Mouse (Mus musculus) hindbrain, embryonic 12.5 days (tissue): ENCODE results near the gene Ndufa7. TPM values are rescaled to one million over a fixed set of nuclear protein-coding genes. Genes with fewer than 3 reads are reported as not detected.
"Not testable (repeated sequence)": the region's sequence is repeated elsewhere in the genome, so short reads cannot be mapped to it uniquely, and the experiment has no call there.

Experiments
- ATAC-seq: fragments of 200-750 bp; cut with Nextera tagmentation; 2 replicates; pipeline ENCODE4 v1.8.0; 2017; ENCODE audit warnings: moderate TSS enrichment; ENCODE audit not compliant: low FRiP score
- H3K27ac ChIP-seq: fragments of 300-500 bp; sonication (generic); 2 replicates; pipeline ENCODE4 v1.5.1; 2016; ENCODE audit warnings: mild to moderate bottlenecking
- H3K27me3 ChIP-seq: fragments of 300-500 bp; sonication (generic); 2 replicates; pipeline ENCODE4 v1.6.1; 2016; ENCODE audit warnings: mild to moderate bottlenecking
- H3K36me3 ChIP-seq: fragments of 300-500 bp; sonication (generic); 2 replicates; pipeline ENCODE4 v1.6.1; 2016; ENCODE audit warnings: mild to moderate bottlenecking
- H3K4me1 ChIP-seq: fragments of 300-500 bp; sonication (generic); 2 replicates; pipeline ENCODE4 v1.6.1; 2016
- H3K4me2 ChIP-seq: fragments of 300-500 bp; sonication (generic); replicated peaks from 2 replicates; pipeline ENCODE4 v1.6.1; 2016; ENCODE audit warnings: mild to moderate bottlenecking
- H3K4me3 ChIP-seq: fragments of 300-500 bp; sonication (generic); 2 replicates; pipeline ENCODE4 v1.5.1; 2016; ENCODE audit warnings: mild to moderate bottlenecking
- H3K9ac ChIP-seq: fragments of 300-500 bp; sonication (generic); 2 replicates; pipeline ENCODE4 v1.6.1; 2016; ENCODE audit warnings: mild to moderate bottlenecking, moderate library complexity
- H3K9me3 ChIP-seq: fragments of 300-500 bp; sonication (generic); replicated peaks from 2 replicates; pipeline ENCODE4 v1.6.1; 2016; ENCODE audit warnings: mild to moderate bottlenecking
- WGBS: fragments of 180-500 bp; shearing (Covaris S2); methylation state at CpG from one replicate; pipeline ENCODE4 v1.1.7; 2016; 5-methylcytosine and 5-hydroxymethylcytosine counted together
- polyA plus RNA-seq: library from polyadenylated mRNA; unstranded; fragments of >200 nt; fragmentation: Nextera tagmentation; extraction: Ambion mirVana; gene quantifications from 2 replicates; pipeline ENCODE4 v1.2.1, GENCODE M21; 2016

Gene Ndufa7
- polyA plus RNA-seq, 1 experiment from 2014 or later = 435 TPM

GRCm38 (mm10) chr17:33815399-33815798, 9.0 kb upstream of the Ndufa7 start:
- 95% methylated on average over 6 of the region's 6 CpGs for WGBS
- Histone ChIP-seq H3K4me3 (no peak overlapping the region), H3K27ac (no peak overlapping the region), H3K9ac (no peak overlapping the region), H3K9me3 (no peaks in the 10 kb centered on the region), H3K36me3 (peaks cover 18% of the 10 kb centered on the region), H3K4me1 (peaks cover 16% of the 10 kb centered on the region), H3K4me2 (no peak overlapping the region), H3K27me3 (peaks cover 11% of the 10 kb centered on the region)
- ATAC-seq = no peak

- Histone ChIP-seq H3K27ac (no peak overlapping the region), H3K4me3 (0 out of 2 replicates have a peak overlapping the region, but pooled peaks have one; percentile 56), H3K27me3 (no peaks in the 10 kb centered on the region), H3K4me2 (peak overlapping the region; percentile 87), H3K9me3 (no peaks in the 10 kb centered on the region), H3K4me1 (peaks cover 16% of the 10 kb centered on the region), H3K9ac (no peak overlapping the region), H3K36me3 (peaks cover 30% of the 10 kb centered on the region)
- no peak for ATAC-seq
- 79% methylated on average over 5 of the region's 5 CpGs for WGBS
Observed at GRCm38 (mm10) chr17:33816612-33817011, 7.8 kb upstream of the Ndufa7 start.

- Histone ChIP-seq H3K9me3 (no peaks in the 10 kb centered on the region), H3K27ac (peak overlapping the region; percentile 89), H3K4me3 (peak overlapping the region; percentile 56), H3K4me1 (peaks cover 21% of the 10 kb centered on the region), H3K4me2 (peak overlapping the region; percentile 87), H3K27me3 (no peaks in the 10 kb centered on the region), H3K36me3 (peaks cover 37% of the 10 kb centered on the region), H3K9ac (peak overlapping the region; percentile 80)
- peak; percentile 97 for ATAC-seq
- WGBS = under 1% methylated on average over 86 of the region's 89 CpGs
Observed at GRCm38 (mm10) chr17:33817184-33817968, 7.0 kb upstream of the Ndufa7 start.

GRCm38 (mm10) chr17:33817969-33818643, 6.3 kb upstream of the Ndufa7 start:
- H3K36me3 ChIP-seq = peaks cover 45% of the 10 kb centered on the region
- peak overlapping the region; percentile 87 for H3K4me2 ChIP-seq
- 18% methylated on average over 33 of the region's 33 CpGs for WGBS
- peak; percentile 77 for ATAC-seq
- peaks cover 29% of the 10 kb centered on the region for H3K4me1 ChIP-seq
- peak overlapping the region; percentile 89 for H3K27ac ChIP-seq
- H3K9ac ChIP-seq = peak overlapping the region; percentile 80
- H3K9me3 ChIP-seq = no peaks in the 10 kb centered on the region
- H3K27me3 ChIP-seq = no peaks in the 10 kb centered on the region
- peak overlapping the region; percentile 56 for H3K4me3 ChIP-seq

GRCm38 (mm10) chr17:33822436-33822959, 1.9 kb upstream of the Ndufa7 start:
- ATAC-seq = no peak
- Histone ChIP-seq H3K9me3 (no peaks in the 10 kb centered on the region), H3K4me1 (peaks cover 37% of the 10 kb centered on the region), H3K9ac (no peak overlapping the region), H3K36me3 (peaks cover 46% of the 10 kb centered on the region), H3K4me3 (no peak overlapping the region; the same call in 1 of the 2 replicates), H3K27me3 (no peaks in the 10 kb centered on the region), H3K27ac (no peak overlapping the region), H3K4me2 (peak overlapping the region; percentile 89)
- 85% methylated on average over 1 of the region's 1 CpGs for WGBS

GRCm38 (mm10) chr17:33823171-33823570, 1.2 kb upstream of the Ndufa7 start:
- H3K4me1 ChIP-seq = peaks cover 33% of the 10 kb centered on the region
- not testable (repeated sequence) for H3K9me3 ChIP-seq, H3K27me3 ChIP-seq, ATAC-seq, H3K27ac ChIP-seq
- H3K36me3 ChIP-seq = peaks cover 48% of the 10 kb centered on the region
- H3K4me3 ChIP-seq = peak overlapping the region; percentile 74
- 88% methylated on average over 8 of the region's 8 CpGs for WGBS
- peak overlapping the region; percentile 84 for H3K9ac ChIP-seq
- peak overlapping the region; percentile 89 for H3K4me2 ChIP-seq

- peaks cover 51% of the 10 kb centered on the region for H3K36me3 ChIP-seq
- H3K4me3 ChIP-seq = peak overlapping the region; percentile 74
- WGBS = 7% methylated on average over 6 of the region's 6 CpGs
- not testable (repeated sequence) for H3K27me3 ChIP-seq, H3K9me3 ChIP-seq, ATAC-seq
- H3K27ac ChIP-seq = peak overlapping the region; percentile 87
- H3K9ac ChIP-seq = peak overlapping the region; percentile 89
- peaks cover 26% of the 10 kb centered on the region for H3K4me1 ChIP-seq
- peak overlapping the region; percentile 75 for H3K4me2 ChIP-seq
Observed at GRCm38 (mm10) chr17:33824997-33825330, 592 bp downstream of the Ndufa7 start.

GRCm38 (mm10) chr17:33825462-33825861, 1.1 kb downstream of the Ndufa7 start:
- Histone ChIP-seq H3K27me3 (no peaks in the 10 kb centered on the region), H3K4me2 (peak overlapping the region; percentile 75), H3K9ac (peak overlapping the region; percentile 89), H3K27ac (no peak overlapping the region), H3K4me3 (peak overlapping the region; percentile 74), H3K9me3 (no peaks in the 10 kb centered on the region), H3K4me1 (peaks cover 26% of the 10 kb centered on the region), H3K36me3 (peaks cover 50% of the 10 kb centered on the region)
- ATAC-seq = no peak
- 90% methylated on average over 8 of the region's 8 CpGs for WGBS

GRCm38 (mm10) chr17:33826850-33827249, 2.5 kb downstream of the Ndufa7 start:
- Histone ChIP-seq H3K9me3 (no peaks in the 10 kb centered on the region), H3K36me3 (peaks cover 50% of the 10 kb centered on the region), H3K27me3 (no peaks in the 10 kb centered on the region), H3K9ac (no peak overlapping the region), H3K4me2 (no peak overlapping the region), H3K27ac (no peak overlapping the region), H3K4me1 (peaks cover 26% of the 10 kb centered on the region), H3K4me3 (no peak overlapping the region)
- WGBS = 0% methylated on average over 3 of the region's 3 CpGs
- no peak for ATAC-seq

- peaks cover 54% of the 10 kb centered on the region for H3K36me3 ChIP-seq
Observed at GRCm38 (mm10) chr17:33828892-33829291, 4.5 kb downstream of the Ndufa7 start.

GRCm38 (mm10) chr17:33829561-33829960, 5.2 kb downstream of the Ndufa7 start:
- H3K36me3 ChIP-seq = peaks cover 61% of the 10 kb centered on the region
- H3K9ac ChIP-seq = no peak overlapping the region
- no peaks in the 10 kb centered on the region for H3K27me3 ChIP-seq
- no peak overlapping the region for H3K27ac ChIP-seq
- ATAC-seq = no peak
- H3K4me2 ChIP-seq = no peak overlapping the region
- H3K4me1 ChIP-seq = peaks cover 9% of the 10 kb centered on the region
- no peaks in the 10 kb centered on the region for H3K9me3 ChIP-seq
- H3K4me3 ChIP-seq = no peak overlapping the region
- 90% methylated on average over 10 of the region's 10 CpGs for WGBS

More at GRCm38 (mm10) chr17:33828892-33829291, 4.5 kb downstream of the Ndufa7 start:
- H3K4me1 ChIP-seq = peaks cover 9% of the 10 kb centered on the region
- ATAC-seq = no peak
- no peak overlapping the region for H3K9ac ChIP-seq
- H3K9me3 ChIP-seq = no peaks in the 10 kb centered on the region
- H3K27me3 ChIP-seq = no peaks in the 10 kb centered on the region
- no peak overlapping the region for H3K4me2 ChIP-seq
- no peak overlapping the region for H3K27ac ChIP-seq
- WGBS = 78% methylated on average over 2 of the region's 2 CpGs
- H3K4me3 ChIP-seq = no peak overlapping the region

GRCm38 (mm10) chr17:33842966-33843795, 18.8 kb downstream of the Ndufa7 start, which contains the start of gene Cd320:
Gene Cd320 (plus strand): TSS chr17:33843091.
- H3K27me3 ChIP-seq = no peaks in the 10 kb centered on the region
- H3K4me1 ChIP-seq = peaks cover 15% of the 10 kb centered on the region
- under 1% methylated on average over 45 of the region's 45 CpGs for WGBS
- no peaks in the 10 kb centered on the region for H3K9me3 ChIP-seq
- H3K9ac ChIP-seq = peak within 1 kb of the TSS; percentile 81
- H3K27ac ChIP-seq = peak within 1 kb of the TSS; percentile 86
- peaks cover 25% of the 10 kb centered on the region for H3K36me3 ChIP-seq
- peak within 1 kb of the TSS; percentile 95 for H3K4me2 ChIP-seq
- peak within 1 kb of the TSS; percentile 90 for H3K4me3 ChIP-seq
- ATAC-seq = peak; percentile 94
